Mouse (Mus musculus): Measurements from ENCODE around the gene Etv6. TPM values are rescaled to one million over a fixed set of nuclear protein-coding genes. Genes with fewer than 3 reads are reported as not detected.

Gene Etv6
- 10.1 TPM for polyA plus RNA-seq (2017; shearing (Covaris generic))

DNA sequence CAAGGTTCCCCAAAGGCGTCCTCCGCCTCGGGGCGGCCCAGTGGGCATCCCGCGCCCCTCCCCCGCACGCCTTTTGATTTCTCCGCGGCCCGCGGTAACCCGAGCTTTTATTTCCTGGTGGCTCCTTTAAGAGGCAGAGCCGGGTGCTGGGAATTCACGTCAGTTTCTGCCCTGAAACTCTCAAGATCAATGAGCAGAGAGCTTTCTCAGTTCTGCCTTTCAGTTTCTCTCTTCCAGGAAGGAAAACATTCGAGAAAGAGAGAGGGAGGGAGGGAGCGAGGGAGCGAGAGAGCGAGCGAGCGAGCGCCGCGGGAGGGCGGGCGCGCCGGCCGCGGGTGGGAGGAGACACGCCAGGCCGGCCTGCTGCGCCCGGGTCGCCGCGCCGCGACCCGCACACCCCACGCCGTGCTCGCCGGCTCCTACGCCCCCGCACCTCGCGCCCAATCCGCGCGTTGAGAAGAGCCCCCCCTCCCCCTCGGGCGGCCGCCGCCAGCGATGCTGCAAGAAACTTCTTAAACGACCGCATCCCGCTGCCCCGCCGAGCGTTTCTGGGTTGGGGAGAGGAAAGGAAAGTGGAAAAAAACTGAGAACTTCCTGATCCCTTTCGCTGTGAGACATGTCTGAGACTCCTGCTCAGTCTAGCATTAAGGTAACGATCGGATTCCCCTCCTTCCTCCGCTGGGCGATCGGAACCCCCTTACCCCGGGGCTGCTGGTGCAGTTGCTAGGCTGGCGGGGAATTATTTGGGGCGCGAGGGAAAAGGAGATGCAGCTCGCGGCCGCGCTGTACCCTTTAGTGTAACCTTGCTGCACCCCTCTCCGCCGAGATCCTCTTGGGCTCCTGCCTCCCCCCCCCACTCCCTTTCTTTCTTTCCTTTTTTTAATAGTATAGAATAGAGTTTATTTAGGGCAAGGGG is at the start of gene Etv6:
Gene Etv6 (plus strand): TSS at position 211 of the 916 bp plus-strand sequence.

Other genes with a start within 250 kb of the Etv6 start
- gene Kap, start 181.9 kb upstream of the Etv6 start, polyA plus RNA-seq (2017; shearing (Covaris generic)), result not detected